Comparison of ENCODE assay signal across 17 mouse cellular contexts in genomic region chr19:9039928-9040327, GRCm38 (mm10). TPM values are rescaled to one million over a fixed set of nuclear protein-coding genes. Genes with fewer than 3 reads are reported as not detected.
A peak's percentile ranks its signal among the peaks of the same experiment; 100 is the strongest.
DNase-seq lines count a peak whose midpoint lies in the region; ATAC-seq and TF ChIP-seq lines count a peak whose summit lies in the region.
"Had no signal": no experiment of that assay in that cellular context is flagged by ENCODE, and none has a peak within 500 bp of the region (broad histone marks: within the 10 kb centered on the region; RNA-seq: fewer than 3 reads in every experiment).

No protein-coding gene starts in this region.

- no peaks in the 10 kb centered on the region; the same call in 1 of the 2 replicates for H3K4me1 ChIP-seq in lung, postnatal 0 days (ENCODE audit: insufficient read depth, low read depth, low read length)
- H3K4me1 ChIP-seq in MEL (ENCODE audit: control insufficient read depth in 1 of 2, insufficient read depth in 2 of 2, low read length in 2 of 2): peaks cover 10 to 34% of the 10 kb centered on the region in 2 experiments
- H3K4me1 ChIP-seq in embryonic facial prominence, embryonic 13.5 days: peaks cover 6% of the 10 kb centered on the region
- H3K4me1 ChIP-seq in stomach, embryonic 16.5 days (ENCODE audit: control insufficient read depth, insufficient read depth, low read length): 0 out of 2 replicates have a peak, but pooled peaks cover 5% of the 10 kb centered on the region
- H3K4me1 ChIP-seq: midbrain, embryonic 15.5 days had no signal

- peak; percentile 73 for TF ChIP-seq EP300 in lung, postnatal 0 days (IDR thresholded peaks at IDR 0.05)
- no peak for TF ChIP-seq EP300 in MEL (IDR thresholded peaks at IDR 0.05; ENCODE audit: low read depth in 1 of 2, low read length in 2 of 2)

- TF ChIP-seq POLR2A in MEL (IDR thresholded peaks at IDR 0.05; ENCODE audit: control insufficient read depth in 1 of 2, insufficient read depth in 1 of 2, low read depth in 1 of 2, low read length in 2 of 2, poor library complexity in 1 of 2): no peak

- peak; percentile 85 for ATAC-seq in lung, postnatal 0 days
- 0 out of 2 replicates have a peak, but pooled peaks have one; percentile 48 for ATAC-seq in embryonic facial prominence, embryonic 13.5 days (ENCODE audit: insufficient number of reproducible peaks, insufficient read depth, low FRiP score, low TSS enrichment, low read depth)
- ATAC-seq in stomach, embryonic 16.5 days (ENCODE audit: insufficient read depth, low FRiP score): no peak
- ATAC-seq: hindbrain, embryonic 16.5 days; liver, embryonic 12.5 days; midbrain, embryonic 15.5 days had no signal

- no peaks in the 10 kb centered on the region for H3K36me3 ChIP-seq in lung, postnatal 0 days (ENCODE audit: insufficient read depth, low read length)
- H3K36me3 ChIP-seq in MEL (ENCODE audit: control insufficient read depth in 1 of 2, insufficient read depth in 2 of 2, low read length in 2 of 2): peaks cover 0 to 29% of the 10 kb centered on the region in 2 experiments; a peak in 2 of 4 replicates
- H3K36me3 ChIP-seq in embryonic facial prominence, embryonic 13.5 days: no peaks in the 10 kb centered on the region
- no peaks in the 10 kb centered on the region for H3K36me3 ChIP-seq in stomach, embryonic 16.5 days (ENCODE audit: control insufficient read depth, insufficient read depth, low read length)
- H3K36me3 ChIP-seq: liver, embryonic 12.5 days; midbrain, embryonic 15.5 days had no signal

- peak overlapping the region; percentile 6; the same call in 1 of the 2 replicates for H3K27ac ChIP-seq in lung, postnatal 0 days (ENCODE audit: low read length)
- no peak overlapping the region for H3K27ac ChIP-seq in MEL (ENCODE audit: control insufficient read depth, low read depth, low read length)
- no peak overlapping the region for H3K27ac ChIP-seq in embryonic facial prominence, embryonic 13.5 days
- peak overlapping the region; percentile 5; the same call in 1 of the 2 replicates for H3K27ac ChIP-seq in stomach, embryonic 16.5 days (ENCODE audit: low read length)
- H3K27ac ChIP-seq: liver, embryonic 12.5 days; midbrain, embryonic 15.5 days had no signal

- H3K4me2 ChIP-seq in lung, postnatal 0 days (replicated peaks; ENCODE audit: low read depth, low read length): no peak overlapping the region
- H3K4me2 ChIP-seq in embryonic facial prominence, embryonic 13.5 days: no peak overlapping the region
- H3K4me2 ChIP-seq in stomach, embryonic 16.5 days (ENCODE audit: low read depth, low read length): 0 out of 2 replicates have a peak overlapping the region, but pooled peaks have one; percentile 13
- H3K4me2 ChIP-seq: liver, embryonic 12.5 days; midbrain, embryonic 15.5 days had no signal

- WGBS in lung, postnatal 0 days: 15% methylated on average over 7 of the region's 7 CpGs
- 34% methylated on average over 7 of the region's 7 CpGs for WGBS in embryonic facial prominence, embryonic 13.5 days
- WGBS in stomach, embryonic 16.5 days: 30% methylated on average over 7 of the region's 7 CpGs

- no peak overlapping the region for H3K9ac ChIP-seq in lung, postnatal 0 days (replicated peaks; ENCODE audit: low read depth)
- H3K9ac ChIP-seq in MEL (ENCODE audit: control insufficient read depth, low read depth, low read length, poor library complexity, severe bottlenecking): no peak overlapping the region; the same call in 1 of the 2 replicates
- no peak overlapping the region for H3K9ac ChIP-seq in embryonic facial prominence, embryonic 13.5 days
- H3K9ac ChIP-seq in stomach, embryonic 16.5 days (ENCODE audit: low read length): no peak overlapping the region
- H3K9ac ChIP-seq: liver, embryonic 12.5 days; midbrain, embryonic 15.5 days had no signal

- H3K79me2 ChIP-seq in MEL (ENCODE audit: control insufficient read depth, insufficient read depth, low read length, poor library complexity): no peaks in the 10 kb centered on the region

- no peak for TF ChIP-seq CTCF in lung, postnatal 0 days (IDR thresholded peaks at IDR 0.05)
- no peak for TF ChIP-seq CTCF in MEL (IDR thresholded peaks at IDR 0.05 in 2 of 3, conservative IDR thresholded peaks at IDR 0.05 in 1 of 3; ENCODE audit: control insufficient read depth in 1 of 3, insufficient read depth in 1 of 3, low read depth in 2 of 3, low read length in 3 of 3, poor library complexity in 1 of 3, severe bottlenecking in 1 of 3)

- H3K4me3 ChIP-seq in lung, postnatal 0 days (ENCODE audit: low read depth, low read length): no peak overlapping the region
- H3K4me3 ChIP-seq in MEL (ENCODE audit: control insufficient read depth in 1 of 2, insufficient read depth in 1 of 2, low read depth in 2 of 2, low read length in 2 of 2): no peak overlapping the region
- H3K4me3 ChIP-seq in embryonic facial prominence, embryonic 13.5 days: no peak overlapping the region
- no peak overlapping the region for H3K4me3 ChIP-seq in stomach, embryonic 16.5 days (replicated peaks; ENCODE audit: low read length)
- H3K4me3 ChIP-seq: liver, embryonic 12.5 days; midbrain, embryonic 15.5 days had no signal

- H3K9me3 ChIP-seq in lung, postnatal 0 days (ENCODE audit: low read length): no peaks in the 10 kb centered on the region
- H3K9me3 ChIP-seq in MEL (replicated peaks; ENCODE audit: insufficient read depth, low read length): no peaks in the 10 kb centered on the region
- H3K9me3 ChIP-seq in embryonic facial prominence, embryonic 13.5 days: no peaks in the 10 kb centered on the region
- H3K9me3 ChIP-seq in stomach, embryonic 16.5 days (replicated peaks; ENCODE audit: control insufficient read depth, low read length): no peaks in the 10 kb centered on the region
- H3K9me3 ChIP-seq: liver, embryonic 12.5 days; midbrain, embryonic 15.5 days had no signal

- TF ChIP-seq RAD21 in MEL (IDR thresholded peaks at IDR 0.05; ENCODE audit: low read depth, low read length): no peak

- peak; percentile 75 for DNase-seq in lung, postnatal 0 days (ENCODE audit: low spot score)
- DNase-seq in lung, postnatal 25 days (ENCODE audit: low spot score): no peak
- DNase-seq in MEL (ENCODE audit: low read depth, low spot score): no peak
- DNase-seq in cerebellum, postnatal 4 days (ENCODE audit: low spot score in 2 of 2): no peak
- no peak for DNase-seq in heart, adult 8-10 months (ENCODE audit: low spot score)
- DNase-seq: adrenal gland, postnatal 10 days; cerebellum, postnatal 10 days; heart, postnatal 10 days; lung, postnatal 4 days had no signal

- no peaks in the 10 kb centered on the region for H3K27me3 ChIP-seq in lung, postnatal 0 days (replicated peaks; ENCODE audit: insufficient read depth, low read length)
- H3K27me3 ChIP-seq in MEL (ENCODE audit: control insufficient read depth in 1 of 2, insufficient read depth in 2 of 2, low read length in 2 of 2): no peaks in the 10 kb centered on the region
- no peaks in the 10 kb centered on the region for H3K27me3 ChIP-seq in embryonic facial prominence, embryonic 13.5 days
- no peaks in the 10 kb centered on the region for H3K27me3 ChIP-seq in stomach, embryonic 16.5 days (ENCODE audit: control insufficient read depth, insufficient read depth, low read length)
- H3K27me3 ChIP-seq: liver, embryonic 12.5 days; midbrain, embryonic 15.5 days had no signal

TF ChIP-seq in MEL, 35 proteins besides CTCF, POLR2A, EP300 and RAD21:
- no peak for TF ChIP-seq ETS1 (IDR thresholded peaks at IDR 0.05; ENCODE audit: low read depth, low read length)
- TF ChIP-seq BHLHE40 (IDR thresholded peaks at IDR 0.05; ENCODE audit: borderline replicate concordance, low read depth, low read length): peak; percentile 65; the same call in 1 of the 2 replicates
- no peak for TF ChIP-seq POLR2AphosphoS5 (IDR thresholded peaks at IDR 0.05; ENCODE audit: borderline replicate concordance, low read depth, low read length)
- TF ChIP-seq MYB (IDR thresholded peaks at IDR 0.05; ENCODE audit: low read depth, low read length): no peak
- no peak for TF ChIP-seq RCOR1 (IDR thresholded peaks at IDR 0.05; ENCODE audit: low read depth, low read length)
- TF ChIP-seq CHD1 (IDR thresholded peaks at IDR 0.05; ENCODE audit: low read depth, low read length): no peak

RNA-seq across cellular contexts. Expression of gene Scgb1a1, which starts 47.8 kb away (rescaled TPM):
- polyA plus RNA-seq in lung, postnatal 0 days (2015; fragmentation: Nextera tagmentation; extraction: Ambion mirVana): 26,192 and 26,425 TPM in 2 replicates
- total RNA-seq in MEL (2012; rRNA removed): not detected in 2 replicates
- not detected for polyA plus RNA-seq in MEL (2012; ENCODE audit: insufficient read depth in 1 of 2, insufficient read length in 2 of 2, low read depth in 1 of 2, low replicate concordance in 2 of 2, missing spikeins in 1 of 2)
- not detected in 2 replicates for polyA plus RNA-seq in embryonic facial prominence, embryonic 13.5 days (2015; fragmentation: Nextera tagmentation; extraction: Ambion mirVana)
- polyA plus RNA-seq in stomach, embryonic 16.5 days (2015; fragmentation: Nextera tagmentation; extraction: Ambion mirVana): 0.75 and 1.3 TPM in 2 replicates
- 10 to 100 TPM in 1 of 4 experiments, not detected in 3; 44.8 TPM for total RNA-seq in heart, adult 8-10 months (2022)
- total RNA-seq: left cerebral cortex, adult 8-10 months had no signal
- polyA plus RNA-seq: hindbrain, embryonic 16.5 days; kidney, embryonic 14.5 days; liver, embryonic 12.5 days; midbrain, embryonic 15.5 days; neural tube, embryonic 11.5 days had no signal

RNA-seq across cellular contexts. Expression of gene Ahnak, which starts 50.8 kb away (rescaled TPM):
- 151 and 163 TPM in 2 replicates for polyA plus RNA-seq in lung, postnatal 0 days (2015; fragmentation: Nextera tagmentation; extraction: Ambion mirVana)
- total RNA-seq in MEL (2012; rRNA removed): 1.2 and 1.3 TPM in 2 replicates
- 1 to 10 TPM in 1 of 2 experiments, not detected in 1; 2.2 TPM for polyA plus RNA-seq in MEL (2012; ENCODE audit: insufficient read depth in 1 of 2, insufficient read length in 2 of 2, low read depth in 1 of 2, low replicate concordance in 2 of 2, missing spikeins in 1 of 2)
- 51.0 and 57.8 TPM in 2 replicates for polyA plus RNA-seq in embryonic facial prominence, embryonic 13.5 days (2015; fragmentation: Nextera tagmentation; extraction: Ambion mirVana)
- 46.4 and 48.3 TPM in 2 replicates for polyA plus RNA-seq in stomach, embryonic 16.5 days (2015; fragmentation: Nextera tagmentation; extraction: Ambion mirVana)
- total RNA-seq in heart, adult 8-10 months (2022): 100 to 1,000 TPM; 332 to 446 (median 375) TPM

Comparison
In these comparisons a context has a peak if more than half of its experiments do, and no peak if none do; other contexts are left out.
1. H3K27ac ChIP-seq: peak in lung, postnatal 0 days (single experiment) and stomach, embryonic 16.5 days (single experiment); none in MEL (single experiment) and embryonic facial prominence, embryonic 13.5 days (single experiment).
2. RNA of gene Scgb1a1, which starts 47.8 kb away (polyA plus RNA-seq): 26,192 to 26,425 TPM in lung, postnatal 0 days; 0.75 to 1.3 TPM in stomach, embryonic 16.5 days, not detected in MEL and not detected in embryonic facial prominence, embryonic 13.5 days; every median in the first group is over 1,000 times any median in the second.
3. RNA of gene Ahnak, which starts 50.8 kb away (polyA plus RNA-seq): 151 to 163 TPM in lung, postnatal 0 days, 51.0 to 57.8 TPM in embryonic facial prominence, embryonic 13.5 days and 46.4 to 48.3 TPM in stomach, embryonic 16.5 days; 2.2 TPM in MEL; every median in the first group is over 10 times any median in the second.